ENCODE assay signal across 15 mouse cellular contexts in the genomic region with DNA sequence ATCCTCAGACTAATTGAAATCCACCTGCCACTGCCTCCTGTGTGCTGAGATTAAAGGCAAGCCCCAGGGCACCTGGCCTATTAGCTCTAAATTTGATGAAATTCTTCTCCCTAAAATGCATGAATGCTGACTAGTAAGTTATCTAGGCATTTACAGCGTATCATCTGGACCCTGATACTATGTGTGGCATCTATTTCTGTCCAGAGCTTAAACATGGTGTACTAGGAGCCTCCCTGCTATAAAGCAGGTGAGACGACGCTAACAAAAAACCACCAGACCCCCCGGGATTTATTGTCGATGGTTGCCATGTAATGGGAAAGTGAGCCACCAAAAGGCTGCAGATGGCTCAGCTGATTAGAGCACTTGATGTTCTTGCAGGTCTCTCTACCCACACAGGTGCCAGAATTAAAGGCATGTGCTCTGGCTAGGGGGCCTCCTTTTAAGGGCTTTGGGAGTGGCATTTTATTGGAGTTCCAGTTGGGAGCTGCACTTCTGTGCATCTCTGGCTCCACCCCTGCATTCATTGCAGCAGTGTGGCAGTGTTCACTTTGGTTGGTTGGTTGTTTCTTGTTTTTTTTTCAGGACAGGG. TPM values are rescaled to one million over a fixed set of nuclear protein-coding genes. Genes with fewer than 3 reads are reported as not detected.
DNase-seq lines count a peak whose midpoint lies in the region; ATAC-seq and TF ChIP-seq lines count a peak whose summit lies in the region.
"Had no signal": no experiment of that assay in that cellular context is flagged by ENCODE, and none has a peak within 500 bp of the region (broad histone marks: within the 10 kb centered on the region; RNA-seq: fewer than 3 reads in every experiment).

No protein-coding gene starts in this region.

- no peaks in the 10 kb centered on the region for H3K79me2 ChIP-seq in macrophage (ENCODE audit: inconsistent target)

- 0 out of 2 replicates have a peak overlapping the region, but pooled peaks have one; percentile 10 for H3K27ac ChIP-seq in macrophage
- H3K27ac ChIP-seq in hindbrain, embryonic 11.5 days (ENCODE audit: low read depth, low read length): no peak overlapping the region
- H3K27ac ChIP-seq: embryonic facial prominence, embryonic 12.5 days had no signal

- 53% methylated on average over 5 of the region's 5 CpGs for WGBS in macrophage (ENCODE audit: missing documents)
- WGBS in hindbrain, embryonic 11.5 days: 64% methylated on average over 5 of the region's 5 CpGs

- H3K4me2 ChIP-seq in hindbrain, embryonic 11.5 days (replicated peaks; ENCODE audit: low read depth, low read length): no peak overlapping the region
- H3K4me2 ChIP-seq: embryonic facial prominence, embryonic 12.5 days; forebrain, embryonic 15.5 days had no signal

- H3K9me3 ChIP-seq in G1E (replicated peaks): no peaks in the 10 kb centered on the region
- no peaks in the 10 kb centered on the region for H3K9me3 ChIP-seq in hindbrain, embryonic 11.5 days (ENCODE audit: control insufficient read depth, low read length)
- H3K9me3 ChIP-seq: embryonic facial prominence, embryonic 12.5 days; forebrain, embryonic 15.5 days had no signal

- H3K4me3 ChIP-seq in G1E (ENCODE audit: low read depth, low read length) (no peak overlapping the region), macrophage (ENCODE audit: inconsistent target) (no peak overlapping the region)
- no peak overlapping the region for H3K4me3 ChIP-seq in hindbrain, embryonic 11.5 days (ENCODE audit: low read depth, low read length)
- H3K4me3 ChIP-seq: embryonic facial prominence, embryonic 12.5 days; forebrain, embryonic 15.5 days; myocyte had no signal

- no peak for TF ChIP-seq CTCF in G1E (IDR thresholded peaks at IDR 0.05; ENCODE audit: low read depth, low read length)

- peak; percentile 27 to 43 for DNase-seq in layer of hippocampus, postnatal 36 days
- DNase-seq in layer of hippocampus, postnatal 14 days (ENCODE audit: low spot score in 2 of 2): no peak
- no peak for DNase-seq in G1E (ENCODE audit: low spot score)
- DNase-seq in ZHBTc4 (ENCODE audit: low read depth, low spot score): peak; percentile 32
- no peak for DNase-seq in hindbrain, embryonic 11.5 days (ENCODE audit: low spot score)
- DNase-seq in adrenal gland, postnatal 10 days: no peak
- DNase-seq: adrenal gland, adult 8-10 months; cerebellum, postnatal 25 days; gastrocnemius, postnatal 10 days; heart, postnatal 36 days; lung, adult 2 months had no signal

- peaks cover 44% of the 10 kb centered on the region for H3K4me1 ChIP-seq in G1E (ENCODE audit: insufficient read depth, low read depth, low read length)
- no peaks in the 10 kb centered on the region for H3K4me1 ChIP-seq in hindbrain, embryonic 11.5 days (replicated peaks; ENCODE audit: control insufficient read depth, insufficient read depth, low read length)
- H3K4me1 ChIP-seq: embryonic facial prominence, embryonic 12.5 days; forebrain, embryonic 15.5 days had no signal

- peak; percentile 26; the same call in 1 of the 2 replicates for ATAC-seq in G1E (ENCODE audit: extremely low read depth, insufficient number of reproducible peaks, low FRiP score, poor library complexity, severe bottlenecking)
- no peak for ATAC-seq in hindbrain, embryonic 11.5 days (ENCODE audit: low FRiP score)

- peaks cover 54% of the 10 kb centered on the region for H3K36me3 ChIP-seq in G1E (replicated peaks)
- peaks cover 9% of the 10 kb centered on the region; the same call in 1 of the 2 replicates for H3K36me3 ChIP-seq in macrophage (ENCODE audit: inconsistent target)
- 0 out of 2 replicates have a peak, but pooled peaks cover 3% of the 10 kb centered on the region for H3K36me3 ChIP-seq in hindbrain, embryonic 11.5 days (ENCODE audit: control insufficient read depth, insufficient read depth, low read length)

- no peak overlapping the region for H3K9ac ChIP-seq in hindbrain, embryonic 11.5 days (ENCODE audit: low read depth, low read length)
- H3K9ac ChIP-seq: embryonic facial prominence, embryonic 12.5 days; forebrain, embryonic 15.5 days had no signal

- no peaks in the 10 kb centered on the region for H3K27me3 ChIP-seq in G1E (ENCODE audit: insufficient read depth, low read length)
- no peaks in the 10 kb centered on the region for H3K27me3 ChIP-seq in hindbrain, embryonic 11.5 days (ENCODE audit: control insufficient read depth, insufficient read depth, low read length)
- H3K27me3 ChIP-seq: embryonic facial prominence, embryonic 12.5 days; forebrain, embryonic 15.5 days had no signal

RNA-seq across cellular contexts. Expression of a gene that starts 11.9 kb away (rescaled TPM):
- total RNA-seq in layer of hippocampus, postnatal 36 days (2021): 10 to 100 TPM; 20.3 to 22.4 TPM
- total RNA-seq in layer of hippocampus, postnatal 14 days (2021): 10 to 100 TPM; 26.6 to 28.6 TPM
- total RNA-seq in G1E (2014; fragmentation: Nextera tagmentation) (44.7 and 52.9 TPM in 2 replicates), G1E (2017) (22.4 and 27.5 TPM in 2 replicates)
- polyA plus RNA-seq in G1E (2012) (64.0 and 72.5 TPM in 2 replicates), macrophage (2018) (8.3 to 8.9 TPM (median 8.9 TPM) in 3 replicates)
- 10 to 100 TPM; 21.2 to 73.2 (median 38.5) TPM for total RNA-seq in macrophage (2018; cell fraction: chromatin; rRNA removed)
- total RNA-seq in macrophage (2018; cell fraction: cytosol; rRNA removed): 10 to 100 TPM in 14 of 26 experiments, 1 to 10 TPM in 12; 5.1 to 16.3 (median 10.6) TPM
- total RNA-seq in macrophage (2018; cell fraction: nucleus; rRNA removed): 10 to 100 TPM; 19.1 to 42.8 (median 33.2) TPM
- 21.2 and 29.6 TPM in 2 replicates for polyA plus RNA-seq in hindbrain, embryonic 11.5 days (2014; fragmentation: Nextera tagmentation; extraction: Ambion mirVana)
- total RNA-seq in adrenal gland, postnatal 10 days (2021): 10 to 100 TPM; 35.3 to 39.8 TPM

RNA-seq across cellular contexts. Expression of a gene that starts 15.3 kb away (rescaled TPM):
- 100 to 1,000 TPM; 148 to 177 TPM for total RNA-seq in layer of hippocampus, postnatal 36 days (2021)
- 100 to 1,000 TPM; 155 TPM for total RNA-seq in layer of hippocampus, postnatal 14 days (2021)
- total RNA-seq in G1E (2014; fragmentation: Nextera tagmentation) (92.0 and 92.7 TPM in 2 replicates), G1E (2017) (374 and 411 TPM in 2 replicates)
- polyA plus RNA-seq in G1E (2012) (108 and 177 TPM in 2 replicates), macrophage (2018) (102 to 143 TPM (median 138 TPM) in 3 replicates)
- 100 to 1,000 TPM in 18 of 26 experiments, 10 to 100 TPM in 8; 60.3 to 149 (median 109) TPM for total RNA-seq in macrophage (2018; cell fraction: chromatin; rRNA removed)
- total RNA-seq in macrophage (2018; cell fraction: cytosol; rRNA removed): 100 to 1,000 TPM in 24 of 26 experiments, 10 to 100 TPM in 2; 95.5 to 160 (median 124) TPM
- total RNA-seq in macrophage (2018; cell fraction: nucleus; rRNA removed): 100 to 1,000 TPM in 6 of 26 experiments, 10 to 100 TPM in 20; 57.2 to 121 (median 87.1) TPM
- polyA plus RNA-seq in hindbrain, embryonic 11.5 days (2014; fragmentation: Nextera tagmentation; extraction: Ambion mirVana): 328 and 329 TPM in 2 replicates
- 100 to 1,000 TPM; 206 to 221 TPM for total RNA-seq in adrenal gland, postnatal 10 days (2021)

RNA-seq across cellular contexts. Expression of a gene that starts 52.6 kb away (rescaled TPM):
- 10 to 100 TPM; 55.3 to 61.2 TPM for total RNA-seq in layer of hippocampus, postnatal 36 days (2021)
- 10 to 100 TPM; 52.3 to 54.4 TPM for total RNA-seq in layer of hippocampus, postnatal 14 days (2021)
- total RNA-seq in G1E (2014; fragmentation: Nextera tagmentation) (39.8 and 70.6 TPM in 2 replicates), G1E (2017) (36.8 and 37.4 TPM in 2 replicates)
- polyA plus RNA-seq in G1E (2012) (11.7 and 11.8 TPM in 2 replicates), macrophage (2018) (39.8 to 61.5 TPM (median 51.3 TPM) in 3 replicates)
- 100 to 1,000 TPM in 2 of 26 experiments, 10 to 100 TPM in 24; 38.8 to 108 (median 58.8) TPM for total RNA-seq in macrophage (2018; cell fraction: chromatin; rRNA removed)
- 10 to 100 TPM; 37.8 to 62.4 (median 51.1) TPM for total RNA-seq in macrophage (2018; cell fraction: cytosol; rRNA removed)
- 10 to 100 TPM; 33.3 to 79.6 (median 41.8) TPM for total RNA-seq in macrophage (2018; cell fraction: nucleus; rRNA removed)
- 22.1 and 24.4 TPM in 2 replicates for polyA plus RNA-seq in hindbrain, embryonic 11.5 days (2014; fragmentation: Nextera tagmentation; extraction: Ambion mirVana)
- 10 to 100 TPM; 43.1 to 45.3 TPM for total RNA-seq in adrenal gland, postnatal 10 days (2021)

Comparison
In these comparisons a context has a peak if more than half of its experiments do, and no peak if none do; other contexts are left out.
1. DNase-seq: peak in layer of hippocampus, postnatal 36 days (2 of 2) and ZHBTc4 (single experiment); none in layer of hippocampus, postnatal 14 days (0 of 2), G1E (single experiment), hindbrain, embryonic 11.5 days (single experiment) and adrenal gland, postnatal 10 days (single experiment).